Mouse (Mus musculus) hematopoietic stem cell, adult 5-6 weeks (primary cell): ENCODE results near the gene Sumo2. TPM values are rescaled to one million over a fixed set of nuclear protein-coding genes. Genes with fewer than 3 reads are reported as not detected.
"Not testable (repeated sequence)": the region's sequence is repeated elsewhere in the genome, so short reads cannot be mapped to it uniquely, and the experiment has no call there.

Experiments
- ATAC-seq, 2 experiments: fragments of 125-278 bp in 1 of 2; replicated peaks in 1 of 2; 2 replicates each; pipeline ENCODE4 v1.8.0; 2016 to 2017; ENCODE audit warnings: inconsistent platforms in 2 of 2, mild to moderate bottlenecking in 2 of 2, moderate number of reproducible peaks in 2 of 2, low read depth in 1 of 2, moderate TSS enrichment in 1 of 2; ENCODE audit not compliant: low FRiP score in 2 of 2, poor library complexity in 2 of 2, severe bottlenecking in 2 of 2, insufficient read depth in 1 of 2, low TSS enrichment in 1 of 2
- total RNA-seq: library from RNA; stranded (forward); fragments of 172-1452, 232-1000 nt; gene quantifications from 2 replicates; pipeline ENCODE4 v1.2.3, GENCODE M21; 2017

Sumo2 gene
- 501 and 618 TPM in 2 replicates for total RNA-seq

- peak; percentile 86 to 88 for ATAC-seq
These were observed at the start of gene Sumo2 for GRCm38 (mm10) chr11:115536038-115536681. Gene Sumo2 (minus strand): TSS chr11:115536276.

GRCm38 (mm10) chr11:115585573-115586100 lies 49.6 kb upstream of the Sumo2 start:
- ATAC-seq, result no peak

GRCm38 (mm10) chr11:115584376-115585073 lies 48.4 kb upstream of the Sumo2 start:
- no peak for ATAC-seq

GRCm38 (mm10) chr11:115582913-115583606 lies 47.0 kb upstream of the Sumo2 start:
- ATAC-seq, result no peak

DNA sequence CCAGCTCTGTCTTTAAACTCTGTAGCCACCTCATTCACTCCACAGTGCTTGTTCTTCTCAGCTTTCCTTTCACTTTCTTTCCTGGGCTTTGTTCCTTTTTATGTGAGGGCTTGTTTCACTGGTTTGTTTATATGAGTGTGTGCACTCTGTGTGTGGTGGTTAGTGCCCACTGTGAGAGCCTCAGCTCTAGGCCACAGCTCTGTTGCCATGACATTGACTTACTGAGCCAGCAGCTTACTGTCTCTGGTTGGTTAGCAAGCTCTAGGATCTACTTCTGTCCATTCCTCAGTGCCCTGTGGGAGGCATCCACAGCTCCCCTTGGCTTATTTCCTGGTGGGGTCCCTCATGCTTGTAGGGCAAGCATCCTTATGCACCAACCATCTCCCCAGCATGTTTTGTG lies 43.0 kb upstream of the Sumo2 start:
- no peak for ATAC-seq

- no peak for ATAC-seq
These were observed 28.9 kb upstream of the Sumo2 start for GRCm38 (mm10) chr11:115564961-115565360.

DNA sequence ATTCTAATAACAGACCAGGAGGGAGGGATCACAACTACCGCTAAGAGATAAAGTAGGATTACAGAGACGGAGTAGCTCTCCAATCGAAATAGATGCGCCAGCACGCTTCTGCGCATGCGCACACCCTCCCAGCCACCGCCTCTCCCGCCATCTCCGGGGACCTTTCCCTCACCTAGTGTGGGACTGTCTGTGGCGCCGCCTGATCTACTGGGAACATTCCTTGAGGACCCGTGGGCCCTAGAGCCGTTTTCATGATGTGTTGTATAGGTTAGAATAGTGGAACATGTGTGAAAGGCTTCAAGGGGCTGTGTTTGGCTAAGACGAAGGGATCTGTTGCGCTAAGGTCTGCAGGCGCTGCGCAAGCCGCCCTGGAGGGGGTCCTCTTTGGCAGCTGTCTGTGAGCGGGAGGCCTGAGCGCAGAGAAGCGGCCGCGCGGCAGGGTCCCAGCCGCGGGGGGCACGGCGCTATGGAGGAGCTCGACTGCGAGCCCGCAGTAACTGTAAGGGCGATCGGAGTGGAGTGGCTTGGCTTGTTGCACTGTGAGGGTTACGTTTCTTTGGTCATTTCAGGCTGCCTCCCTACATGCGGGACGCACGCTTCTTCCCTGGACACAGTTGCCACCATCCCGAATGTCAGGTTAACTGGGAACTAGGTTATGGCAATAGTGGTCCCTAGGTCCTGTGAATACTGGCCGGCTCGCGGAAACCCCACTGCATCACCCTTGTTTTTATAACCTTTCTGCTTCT lies 28.2 kb upstream of the Sumo2 start, which contains the start of gene Nup85:
TSS of gene Nup85 (plus strand) at position 371 of the 746 bp plus-strand sequence.
- peak; percentile 93 to 94 for ATAC-seq

- no peak for ATAC-seq
These were observed 27.3 kb upstream of the Sumo2 start for GRCm38 (mm10) chr11:115563406-115563805.

DNA sequence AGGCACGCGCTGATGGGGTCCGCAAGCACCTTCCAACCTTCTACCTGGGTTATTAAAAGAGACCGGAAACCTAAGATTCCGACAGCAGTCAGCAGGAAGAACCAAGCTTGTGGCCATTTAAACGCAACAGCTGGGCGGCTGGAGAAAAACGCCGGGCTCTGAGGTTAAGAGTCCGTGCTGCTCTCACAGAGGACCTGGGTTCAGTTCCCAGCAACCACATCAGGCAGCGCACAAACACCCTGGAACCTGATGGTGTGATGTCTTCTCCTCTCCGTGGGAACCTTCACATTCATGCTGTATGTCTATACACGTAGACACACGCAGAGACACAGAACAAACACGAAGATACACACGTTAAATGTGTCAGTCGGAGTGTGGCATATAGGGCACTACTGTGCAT lies 19.6 kb upstream of the Sumo2 start:
- no peak for ATAC-seq

- peak in 1 of 2 experiments; percentile 46; a peak in 1 of 4 replicates for ATAC-seq
These were observed 16.7 kb upstream of the Sumo2 start for GRCm38 (mm10) chr11:115552783-115553182.

DNA sequence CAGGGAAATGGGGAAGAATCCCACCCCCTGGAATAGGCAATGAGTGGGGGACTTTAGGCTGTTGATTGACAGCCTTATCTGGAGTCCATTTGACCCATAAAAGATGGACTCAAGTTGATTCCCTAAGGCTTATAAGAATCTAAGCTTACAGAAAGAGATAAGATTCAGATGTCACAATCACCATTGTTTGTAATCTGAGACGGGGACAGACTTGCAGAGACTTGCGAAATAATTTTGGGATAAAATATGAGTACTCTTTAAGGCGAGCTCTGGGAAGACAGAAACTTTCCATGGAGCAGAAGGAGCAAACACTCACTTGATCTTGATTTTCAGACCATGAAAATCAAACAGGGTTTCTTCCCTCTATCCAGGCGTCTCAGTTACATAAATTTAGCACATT lies 7.5 kb upstream of the Sumo2 start:
- ATAC-seq, result no peak

- ATAC-seq, result no peak
These were observed 2.0 kb upstream of the Sumo2 start for GRCm38 (mm10) chr11:115538045-115538444.

GRCm38 (mm10) chr11:115536856-115537568 lies 936 bp upstream of the Sumo2 start:
- ATAC-seq, result no peak

GRCm38 (mm10) chr11:115535401-115536037 lies 557 bp downstream of the Sumo2 start:
- peak in 1 of 2 experiments; percentile 21; a peak in 3 of 4 replicates for ATAC-seq

- no peak for ATAC-seq
These were observed 1.2 kb downstream of the Sumo2 start for GRCm38 (mm10) chr11:115534759-115535371.

DNA sequence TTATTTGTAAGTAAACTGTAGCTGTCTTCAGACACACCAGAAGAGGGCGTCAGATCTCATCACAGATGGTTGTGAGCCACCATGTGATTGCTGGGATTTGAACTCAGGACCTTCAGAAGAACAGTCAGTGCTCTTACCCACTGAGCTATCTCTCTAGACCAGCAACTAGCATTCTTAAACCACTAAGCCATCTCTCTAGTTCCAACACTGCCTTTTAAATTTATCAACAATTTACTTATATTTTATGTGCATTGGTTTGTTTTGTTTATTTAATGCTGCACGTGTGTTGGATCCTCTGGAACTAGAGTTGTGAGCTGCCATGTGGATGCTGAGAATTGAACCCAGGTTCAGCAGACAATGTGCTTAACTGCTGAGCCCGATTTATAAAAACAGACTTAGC lies 9.6 kb downstream of the Sumo2 start:
- not testable (repeated sequence) for ATAC-seq
